Mouse (Mus musculus): ENCODE data around the gene Stat3.

Stat3 gene

DNA sequence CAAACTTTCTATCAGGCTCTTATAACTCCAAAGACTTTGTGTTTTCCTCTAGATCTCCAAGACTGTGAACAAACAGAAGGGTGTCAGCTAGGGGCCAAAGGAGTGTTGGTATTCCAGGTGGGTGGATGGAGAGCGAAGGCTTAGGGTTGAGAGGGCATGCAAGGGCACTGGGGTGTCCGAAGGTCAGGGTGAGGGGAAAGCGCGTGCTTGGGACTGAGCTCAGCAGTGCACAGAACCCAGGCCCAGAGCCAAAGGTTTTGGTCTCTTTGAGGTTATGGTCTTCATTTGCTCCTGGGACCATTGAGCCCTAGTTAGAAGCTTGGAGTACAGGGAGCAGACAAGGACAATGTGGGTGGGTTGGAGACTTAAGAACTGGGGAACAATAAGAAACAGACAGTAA is 84.2 kb downstream of the Stat3 start:
- DNase-seq (ENCODE audit: low spot score in 2 of 2), result no peak

DNA sequence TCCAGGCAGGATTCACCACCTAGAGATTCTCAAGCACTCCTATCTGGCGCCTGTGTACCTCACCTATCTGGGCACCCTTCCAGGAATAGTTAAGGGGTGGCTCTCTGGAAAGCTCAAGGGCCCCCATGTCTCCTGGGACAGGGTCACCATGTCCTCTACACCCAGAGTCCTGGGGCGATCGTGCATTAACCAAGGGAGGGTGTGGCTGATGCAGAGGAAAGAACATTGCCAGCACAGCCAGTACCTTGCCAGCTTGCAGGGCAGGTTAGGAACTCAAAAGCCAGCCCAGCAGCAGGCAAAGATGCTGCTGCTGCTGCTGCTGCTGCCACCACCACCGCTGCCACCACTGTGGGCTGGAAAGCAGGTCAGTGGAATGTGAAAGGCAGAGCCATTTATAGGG is 85.1 kb downstream of the Stat3 start:
- DNase-seq (ENCODE audit: low spot score in 2 of 2), result no peak

DNA sequence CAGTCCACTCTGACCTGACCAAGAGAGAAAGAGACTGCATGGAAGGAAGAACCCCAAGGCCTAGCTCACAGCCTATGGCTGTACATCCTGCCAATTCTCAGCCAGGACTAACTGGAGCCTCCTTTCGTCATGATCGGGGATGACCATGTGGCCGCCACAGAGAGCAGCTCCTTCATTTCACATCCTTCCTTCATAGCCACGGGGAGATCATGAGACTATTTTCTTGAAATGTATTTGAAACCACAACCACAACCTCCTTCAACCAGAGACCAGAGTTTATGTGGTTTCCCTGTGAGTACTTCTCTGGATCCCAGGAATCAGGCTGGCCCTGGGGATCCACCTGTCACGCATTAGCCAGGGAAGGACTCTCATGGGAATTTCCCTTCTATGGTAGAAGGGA is 86.3 kb downstream of the Stat3 start:
- DNase-seq (ENCODE audit: low spot score in 2 of 2), result no peak

DNA sequence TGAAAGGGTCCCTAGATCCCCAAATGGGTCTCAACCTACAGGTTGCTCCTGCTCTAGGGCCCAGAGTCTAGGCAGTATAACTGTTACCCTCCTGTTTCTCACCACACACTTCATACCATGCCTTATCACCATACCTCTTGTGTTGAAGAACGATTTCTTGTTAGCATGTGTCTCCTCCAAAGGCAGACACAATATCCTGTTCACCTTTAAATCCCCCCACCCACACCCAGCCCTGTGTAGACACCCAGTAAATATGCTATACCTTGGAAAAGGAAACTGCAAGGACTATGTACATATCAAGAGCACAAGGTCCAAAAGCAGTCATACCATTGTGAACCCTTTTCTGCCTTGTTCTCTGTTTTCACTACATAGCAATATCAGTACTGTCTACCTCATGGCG is 87.3 kb downstream of the Stat3 start:
- DNase-seq (ENCODE audit: low spot score in 2 of 2), result no peak

DNA sequence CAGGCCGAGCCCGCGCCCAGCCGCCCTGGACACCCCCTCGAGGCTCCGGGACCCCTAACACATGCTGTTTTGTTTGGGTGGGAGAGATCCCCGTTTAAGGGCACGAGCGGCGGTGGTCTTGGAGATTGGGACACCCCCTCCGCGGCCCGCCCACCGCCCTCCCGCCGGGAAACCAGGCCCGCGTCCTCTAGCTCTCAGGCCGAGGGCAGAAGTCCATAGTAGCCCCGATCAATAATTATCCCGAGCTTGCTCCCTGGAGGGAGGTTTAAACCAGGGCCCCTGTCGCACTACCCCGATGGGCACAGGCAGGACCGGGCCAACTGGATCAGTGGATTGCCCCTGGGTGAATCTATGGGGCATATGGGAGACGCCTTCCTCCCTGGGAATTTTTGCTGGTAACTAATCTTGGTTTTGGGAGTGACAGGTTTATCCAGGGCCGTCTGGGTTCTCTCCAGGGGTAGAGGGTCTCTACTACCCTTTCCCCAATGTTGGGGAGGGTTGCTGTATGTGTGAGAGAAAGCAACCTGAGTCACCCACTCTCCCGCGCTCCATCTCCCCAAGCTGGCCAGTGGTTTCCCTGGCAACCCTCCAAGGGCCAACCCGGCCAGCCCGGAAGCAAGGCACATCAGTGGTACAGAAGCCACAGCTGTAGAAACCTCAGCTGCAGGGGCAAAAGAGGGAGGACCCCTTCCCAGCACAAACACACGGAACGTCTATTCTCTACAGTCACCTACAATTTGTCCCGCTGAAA is 88.4 kb downstream of the Stat3 start:
- DNase-seq (ENCODE audit: low spot score in 2 of 2), result peak; percentile 52 to 72

DNA sequence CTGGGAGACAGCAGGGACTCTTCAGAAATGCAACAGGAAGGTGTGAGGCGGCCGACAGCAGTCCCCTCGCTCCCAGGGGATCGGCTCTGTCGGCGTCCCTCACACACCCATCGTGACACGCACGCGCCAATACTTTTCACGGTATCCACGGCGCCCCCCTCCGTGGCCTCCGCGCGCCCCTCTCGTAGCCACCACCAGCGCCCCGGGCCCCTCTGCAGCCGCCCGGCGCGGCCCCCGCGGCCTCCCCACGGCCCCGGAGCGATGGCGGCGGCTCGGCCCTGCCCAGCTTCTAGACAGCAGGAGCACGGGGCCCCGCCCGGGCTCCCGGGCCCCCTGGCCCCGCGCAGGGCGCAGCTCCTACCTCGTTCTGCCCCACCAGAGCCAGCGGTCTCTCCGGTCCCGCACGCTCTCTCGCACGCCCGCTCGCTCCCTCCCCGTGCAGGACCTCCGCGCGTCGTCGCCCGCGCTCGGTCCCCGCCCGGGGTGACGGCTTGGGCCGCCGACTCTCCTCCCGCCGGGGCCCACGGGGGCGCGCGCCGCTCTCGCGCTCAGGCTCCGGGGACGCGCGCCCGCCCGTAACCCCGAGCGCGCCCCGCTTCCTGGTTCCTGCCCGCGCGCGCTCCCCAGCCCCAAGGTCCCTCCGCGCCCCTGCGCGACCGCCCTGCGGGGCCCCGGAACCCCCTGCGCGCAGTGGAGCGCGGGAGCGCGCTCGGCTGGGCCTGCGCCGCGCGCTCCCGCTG is 89.1 kb downstream of the Stat3 start, which contains the start of gene Stat5b:
Gene Stat5b, minus strand, starts transcription at position 687 of the 740 bp plus-strand sequence.
- peak; percentile 63 to 75 for DNase-seq (ENCODE audit: low spot score in 2 of 2)

DNA sequence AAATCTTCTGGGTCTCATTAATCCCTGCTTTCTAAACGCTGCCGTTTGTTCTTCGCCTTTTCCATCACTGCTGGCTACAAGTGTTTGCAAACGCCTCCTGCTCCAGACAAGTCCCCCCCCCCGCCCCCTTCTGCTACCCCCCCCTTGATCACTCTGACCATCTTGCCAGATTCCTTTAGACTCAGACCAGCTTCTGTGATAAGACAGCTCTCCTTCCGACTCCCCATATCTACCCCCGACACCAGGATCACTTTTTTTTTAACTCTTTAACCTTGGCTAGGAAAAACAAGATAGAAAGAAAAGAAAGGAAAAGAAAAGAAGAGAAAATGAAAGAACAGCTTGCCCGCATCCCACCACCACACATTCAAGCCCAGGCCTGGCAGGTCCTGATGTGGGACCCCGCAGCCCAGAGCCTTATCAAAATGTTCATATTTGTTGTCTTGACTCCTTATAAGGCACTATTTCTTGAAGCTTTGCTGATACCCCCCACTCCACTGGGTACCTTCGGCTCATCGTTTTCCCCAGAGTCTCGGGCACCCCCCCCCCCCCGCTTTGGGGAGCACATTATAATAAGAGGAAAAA is 89.8 kb downstream of the Stat3 start:
- DNase-seq (ENCODE audit: low spot score in 2 of 2), result no peak

DNA sequence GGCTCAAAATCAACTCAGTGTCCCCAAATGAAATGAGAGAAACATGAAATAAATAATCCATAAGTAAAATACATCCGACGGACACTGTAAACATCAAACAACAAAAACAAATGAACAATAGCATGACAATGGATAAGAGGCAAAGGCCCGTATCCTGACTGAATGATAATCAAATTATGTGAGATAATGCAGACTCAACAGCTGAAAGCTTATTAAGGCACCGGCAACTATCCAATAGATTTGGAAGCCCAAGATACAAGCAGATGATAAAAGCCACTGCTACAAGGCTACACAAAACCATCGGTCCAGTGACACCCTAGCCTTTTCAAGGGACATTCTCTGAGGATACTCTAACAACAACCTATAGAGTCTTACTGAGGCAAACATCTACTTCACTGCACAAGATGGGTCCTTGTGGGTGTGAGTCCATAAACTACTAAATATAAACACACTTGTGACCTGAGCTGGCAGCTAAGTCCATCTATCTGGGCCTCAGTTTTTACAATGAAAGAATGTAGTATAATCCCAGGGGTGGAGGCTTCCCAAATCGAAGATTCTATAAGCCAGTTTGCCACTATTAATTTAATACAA is 90.5 kb downstream of the Stat3 start:
- no peak for DNase-seq (ENCODE audit: low spot score in 2 of 2)

DNA sequence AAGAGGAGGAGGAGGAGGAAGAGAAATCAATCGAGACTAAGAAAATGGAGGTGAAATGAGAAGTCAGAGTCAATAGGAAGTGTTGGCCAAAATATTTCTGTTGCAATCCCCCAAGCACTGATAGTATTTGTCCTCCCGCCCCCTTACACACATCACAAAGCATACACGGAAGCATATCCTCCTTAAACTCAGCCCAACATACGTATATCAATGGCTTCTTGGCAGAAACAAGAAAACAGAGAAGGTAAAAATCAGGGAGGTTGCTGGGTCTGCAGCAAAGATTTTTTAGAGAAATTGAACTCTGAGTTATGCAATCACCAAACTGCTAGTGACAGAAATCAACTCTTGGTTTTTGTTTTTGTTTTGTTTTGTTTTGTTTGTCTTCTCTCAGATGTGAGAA is 91.3 kb downstream of the Stat3 start:
- DNase-seq (ENCODE audit: low spot score in 2 of 2), result no peak

DNA sequence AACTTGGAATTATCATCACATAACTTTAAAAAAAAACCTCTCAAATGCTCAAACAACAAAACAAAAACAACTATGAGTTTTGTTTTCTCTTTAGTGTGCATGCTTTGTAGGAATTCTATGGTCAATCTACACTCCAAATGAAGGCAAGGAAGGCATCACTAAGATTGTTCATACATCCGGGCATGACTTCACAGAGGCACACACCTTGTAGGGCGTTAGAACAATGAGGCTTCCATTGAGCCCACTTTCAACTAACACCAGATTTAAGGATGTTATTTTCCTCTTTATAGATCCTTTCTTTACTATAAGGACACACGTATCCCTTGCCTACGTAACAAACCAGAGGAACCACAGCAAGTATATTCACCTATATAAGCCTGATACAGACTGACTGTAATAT is 91.8 kb downstream of the Stat3 start:
- DNase-seq (ENCODE audit: low spot score in 2 of 2), result no peak

DNA sequence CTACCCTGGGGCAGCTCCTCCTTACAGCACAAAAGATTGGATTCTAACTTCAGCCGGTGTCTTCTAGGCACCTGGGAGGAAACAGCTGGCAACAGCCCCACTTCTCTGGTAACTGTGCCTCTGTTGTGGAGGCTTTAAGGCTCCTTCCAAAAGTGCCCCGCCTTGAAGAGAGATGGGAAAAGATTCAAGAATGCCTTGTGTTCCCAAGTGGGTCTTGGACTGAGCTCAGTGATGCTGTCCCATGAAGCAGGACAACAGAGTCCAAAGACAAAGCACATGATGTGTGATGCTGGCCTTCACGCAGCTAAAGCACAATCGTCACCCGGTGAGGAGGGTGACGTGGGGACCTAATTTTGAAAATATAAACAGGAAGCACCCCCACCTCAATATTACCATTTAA is 93.5 kb downstream of the Stat3 start:
- peak in 1 of 2 experiments; percentile 40 for DNase-seq (ENCODE audit: low spot score in 2 of 2)

DNA sequence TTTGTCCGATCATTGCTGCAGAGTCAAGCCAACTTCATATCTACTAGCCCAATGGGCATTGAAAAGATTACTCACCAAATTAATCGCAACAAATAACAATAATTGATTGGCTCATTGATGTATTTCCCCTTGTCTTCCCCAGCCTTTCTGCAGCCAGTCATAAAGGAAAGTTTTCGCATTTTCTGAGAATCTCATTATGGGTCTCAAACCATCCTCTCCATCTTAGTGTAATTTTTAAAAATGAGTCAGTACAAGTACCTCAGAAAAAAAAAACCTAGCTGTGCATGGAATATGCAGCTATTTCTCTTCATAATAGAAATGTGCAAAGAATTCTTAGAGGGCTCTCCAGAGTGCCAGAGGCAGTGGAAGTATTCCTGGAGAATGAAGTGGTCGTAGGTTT is 95.2 kb downstream of the Stat3 start:
- no peak for DNase-seq (ENCODE audit: low spot score in 2 of 2)

DNA sequence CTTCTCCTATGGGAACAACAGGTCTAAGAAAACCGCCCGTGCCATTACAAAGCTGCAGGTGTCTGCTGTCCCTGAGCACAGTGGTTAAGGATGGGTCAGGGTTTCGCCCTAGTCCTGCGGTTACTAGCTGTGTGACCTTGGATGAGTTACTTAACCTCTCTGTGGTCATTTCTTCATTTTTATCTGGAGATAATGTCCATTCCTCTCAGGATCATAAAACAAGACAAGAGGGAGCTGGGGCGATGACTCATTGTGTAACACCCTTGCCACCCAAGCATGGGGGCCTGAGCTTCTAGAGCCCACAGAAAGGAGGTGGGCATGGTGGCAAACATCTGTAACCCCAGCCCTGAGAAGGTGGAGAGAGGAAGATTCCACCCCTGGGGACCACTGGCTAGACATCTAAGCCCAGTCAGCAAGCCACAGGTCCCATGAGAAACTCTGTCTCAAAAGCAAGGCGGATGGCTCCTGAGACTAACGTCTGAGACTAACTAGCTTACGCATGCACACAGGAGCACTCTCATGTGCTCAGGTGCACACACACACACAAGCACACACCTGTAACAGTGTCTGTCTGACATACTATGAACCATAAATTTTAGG is 96.2 kb downstream of the Stat3 start:
- DNase-seq (ENCODE audit: low spot score in 2 of 2), result no peak

DNA sequence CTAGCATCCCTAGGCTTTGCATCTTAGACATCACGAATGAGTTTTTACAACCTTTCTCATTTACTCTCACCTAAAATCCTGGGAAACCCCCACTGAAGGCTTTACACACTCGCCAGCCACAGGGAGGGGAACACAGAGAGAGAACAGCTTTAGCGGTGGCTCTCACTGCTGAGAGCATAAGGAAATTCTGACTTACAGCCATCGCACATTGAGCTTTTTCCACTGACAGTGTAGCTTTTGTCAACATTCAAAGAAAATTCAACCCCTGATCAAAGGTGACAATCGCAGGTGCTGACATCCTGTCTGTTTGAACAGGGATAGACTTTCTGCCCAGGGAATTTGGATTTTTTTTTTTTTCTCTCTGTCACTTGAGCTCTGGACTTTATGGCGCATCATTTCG is 97.3 kb downstream of the Stat3 start:
- DNase-seq (ENCODE audit: low spot score in 2 of 2), result no peak

DNA sequence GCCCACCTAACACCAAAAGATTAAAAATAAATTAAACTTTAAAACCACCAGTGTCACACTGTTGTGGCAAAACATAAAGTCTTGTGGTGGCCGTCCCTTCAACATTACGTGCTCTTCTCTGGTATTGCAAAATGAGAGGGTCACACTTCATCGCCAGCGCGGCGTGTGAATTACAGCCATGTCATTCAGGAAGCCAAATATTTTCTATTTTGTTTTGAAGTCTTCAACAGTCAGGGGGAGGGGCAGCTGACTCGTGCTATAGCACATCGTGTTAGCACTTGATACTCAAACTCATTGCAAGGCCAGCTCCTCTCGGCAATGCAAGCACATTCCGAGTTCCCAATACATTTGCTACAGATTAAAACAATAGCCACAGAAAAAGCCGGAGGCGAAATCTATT is 98.5 kb downstream of the Stat3 start:
- peak; percentile 74 to 77 for DNase-seq (ENCODE audit: low spot score in 2 of 2)

DNA sequence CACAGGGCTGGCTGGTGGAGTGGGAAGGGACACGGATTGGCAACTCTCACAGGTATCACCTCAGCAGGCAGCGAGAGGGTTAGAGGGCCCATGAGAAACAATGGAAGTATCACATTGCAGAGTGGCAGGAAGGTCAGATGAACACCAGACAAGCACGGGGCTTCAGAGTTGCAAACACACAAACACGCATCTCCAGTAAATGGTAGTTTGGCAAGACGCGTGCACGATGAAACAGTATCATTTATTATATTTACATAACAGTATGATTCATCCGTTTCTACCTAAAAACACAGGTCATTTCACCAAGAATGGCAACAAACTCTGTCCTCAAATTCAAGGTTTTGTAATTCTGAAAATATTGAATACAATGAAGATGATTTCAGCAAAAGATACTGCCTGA is 99.8 kb downstream of the Stat3 start:
- no peak for DNase-seq (ENCODE audit: low spot score in 2 of 2)

DNA sequence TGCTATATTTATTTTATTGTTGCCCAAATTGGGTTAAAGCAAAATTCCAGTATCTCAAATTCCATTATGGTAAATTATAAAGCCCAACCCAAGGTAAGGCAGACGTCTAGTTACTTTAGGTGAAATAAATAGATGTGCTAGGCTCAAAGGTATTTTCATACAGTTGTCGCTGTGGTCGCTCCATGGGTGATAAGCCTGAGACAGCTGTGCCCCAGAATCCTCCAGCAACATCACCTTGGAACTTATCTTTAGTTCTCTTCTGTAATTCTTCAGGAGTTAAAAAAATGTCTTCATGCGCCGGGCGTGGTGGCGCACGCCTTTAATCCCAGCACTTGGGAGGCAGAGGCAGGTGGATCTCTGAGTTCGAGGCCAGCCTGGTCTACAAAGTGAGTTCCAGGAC is 100.4 kb downstream of the Stat3 start:
- no peak for DNase-seq (ENCODE audit: low spot score in 2 of 2)

DNA sequence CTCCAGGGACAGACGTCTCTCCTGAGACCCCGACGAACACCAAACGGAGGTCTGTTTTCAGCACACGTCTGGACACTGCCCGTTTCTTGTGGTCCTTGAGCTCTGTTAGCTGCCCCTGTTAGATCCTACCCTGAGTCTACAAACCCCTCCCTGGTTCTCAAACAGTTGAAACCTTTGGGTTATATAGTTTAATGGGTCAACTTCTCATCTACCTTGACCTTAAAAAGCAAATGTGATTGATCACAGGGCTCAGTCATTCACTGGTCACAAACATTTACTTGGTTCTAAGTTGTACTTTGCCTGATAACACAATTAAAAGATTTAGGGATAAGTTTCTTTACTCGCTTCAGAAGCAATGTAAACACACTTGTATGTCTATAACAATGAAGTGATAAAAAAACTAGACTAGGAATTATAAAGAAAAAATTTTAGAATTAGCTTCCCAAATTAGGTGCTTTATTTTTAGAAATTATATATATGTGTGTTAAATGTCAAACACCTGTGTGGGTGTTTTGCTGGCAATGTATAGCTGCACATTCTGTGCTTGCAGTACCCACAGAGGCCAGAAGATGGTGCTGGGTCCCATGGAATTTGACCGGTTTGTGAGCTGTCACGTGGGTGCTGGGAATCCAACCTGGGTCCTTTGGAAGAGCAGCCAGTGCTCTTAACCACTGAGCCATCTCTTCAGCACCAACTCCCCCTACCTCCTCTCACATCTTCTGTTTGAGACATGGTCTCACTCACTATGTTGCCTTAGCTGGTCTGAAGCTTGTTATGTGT is 102.2 kb downstream of the Stat3 start:
- DNase-seq (ENCODE audit: low spot score in 2 of 2), result peak; percentile 34 to 45
